Mouse (Mus musculus) brain, embryonic 14.5 days (tissue): ENCODE data around the gene Defb36.

Experiments used
- CTCF ChIP-seq: fragments of 200-500 bp; IDR thresholded peaks from 2 replicates; pipeline ENCODE4 v1.5.1; 2012; ENCODE audit warnings: inconsistent platforms, mild to moderate bottlenecking, moderate library complexity, borderline replicate concordance; ENCODE audit not compliant: insufficient read depth, insufficient read length; ENCODE audit errors: extremely low read depth
- POLR2A ChIP-seq: fragments of 200-500 bp; IDR thresholded peaks from 2 replicates; pipeline ENCODE4 v1.6.1; 2012; ENCODE audit warnings: mild to moderate bottlenecking, inconsistent platforms, borderline replicate concordance; ENCODE audit not compliant: poor library complexity, insufficient read depth, insufficient read length, severe bottlenecking; ENCODE audit errors: extremely low read depth

GRCm38 (mm10) chr2:152634311-152634710, 30.2 kb downstream of the Defb36 start:
- TF ChIP-seq CTCF (no peak), POLR2A (no peak)
